Mouse (Mus musculus): Measurements from ENCODE around the gene Glrx5. TPM values are rescaled to one million over a fixed set of nuclear protein-coding genes. Genes with fewer than 3 reads are reported as not detected.

The Glrx5 gene
- 58.1 and 65.3 TPM in 2 replicates for total RNA-seq (2015)
- total RNA-seq (2017), result 26.9 and 30.1 TPM in 2 replicates

- peak; percentile 66 for ATAC-seq (replicated peaks; ENCODE audit: poor library complexity)
These were observed at the start of gene Glrx5 for GRCm38 (mm10) chr12:105032147-105032831. Gene Glrx5 (plus strand): TSS chr12:105032688.

- ATAC-seq (replicated peaks; ENCODE audit: poor library complexity), result peak; percentile 75
These were observed 49.0 kb upstream of the Glrx5 start for GRCm38 (mm10) chr12:104983476-104983875.

DNA sequence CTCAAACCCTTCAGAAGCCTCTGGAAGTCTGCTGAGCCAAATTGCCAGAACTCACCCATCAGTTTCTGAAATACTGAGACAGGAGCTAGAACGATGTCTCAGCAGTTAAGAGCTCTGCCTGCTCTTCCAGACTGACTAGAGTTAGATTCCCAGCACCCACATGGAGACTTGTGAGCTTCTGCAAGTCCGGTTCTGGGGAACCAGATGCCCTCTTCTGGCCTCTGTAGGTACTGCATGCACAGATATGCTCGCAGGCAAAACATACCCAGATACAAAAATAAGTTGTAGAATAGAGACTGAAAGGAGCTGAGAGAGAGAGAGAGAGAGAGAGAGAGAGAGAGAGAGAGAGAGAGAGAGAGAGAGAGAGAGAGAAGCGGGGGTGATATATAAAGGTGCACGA is 47.4 kb upstream of the Glrx5 start:
- ATAC-seq (replicated peaks; ENCODE audit: poor library complexity), result no peak

- no peak for ATAC-seq (replicated peaks; ENCODE audit: poor library complexity)
These were observed 46.5 kb upstream of the Glrx5 start for GRCm38 (mm10) chr12:104986001-104986400.

GRCm38 (mm10) chr12:104986781-104987180 is 45.7 kb upstream of the Glrx5 start:
- ATAC-seq (replicated peaks; ENCODE audit: poor library complexity), result no peak

- no peak for ATAC-seq (replicated peaks; ENCODE audit: poor library complexity)
These were observed 44.6 kb upstream of the Glrx5 start for GRCm38 (mm10) chr12:104987936-104988335.

- peak; percentile 86 for ATAC-seq (replicated peaks; ENCODE audit: poor library complexity)
These were observed 41.6 kb upstream of the Glrx5 start for GRCm38 (mm10) chr12:104990741-104991454.

DNA sequence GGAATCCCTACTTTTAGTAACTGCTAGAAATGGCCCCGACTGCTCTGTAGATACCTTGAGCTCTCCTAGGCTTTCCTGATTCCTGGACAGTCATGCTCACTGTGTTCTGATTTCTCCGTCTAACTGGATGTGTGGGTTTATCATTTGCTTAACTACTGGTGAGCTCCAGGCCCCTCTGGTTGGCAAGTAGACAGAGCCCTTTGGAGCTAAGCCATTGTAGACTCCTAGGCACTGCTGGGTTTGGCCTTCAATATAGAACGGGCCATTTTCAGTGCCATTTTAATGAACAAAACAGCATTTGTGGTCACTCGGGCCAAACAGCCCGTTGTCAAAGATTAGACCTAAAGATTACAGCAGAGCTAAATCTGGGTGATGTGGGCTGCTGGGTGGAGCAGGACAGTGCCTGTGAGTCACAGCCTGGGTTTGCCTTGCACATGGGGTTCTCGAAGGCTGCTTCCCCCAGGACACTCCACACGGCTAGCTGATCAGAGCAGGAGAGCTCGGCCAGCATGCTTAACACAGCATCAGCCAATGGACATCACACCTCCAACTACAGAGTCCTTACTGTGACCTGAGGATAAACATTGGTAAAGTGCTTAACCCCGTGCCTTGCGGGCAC is 40.3 kb upstream of the Glrx5 start:
- 0 out of 2 replicates have a peak, but pooled peaks have one; percentile 10 for ATAC-seq (replicated peaks; ENCODE audit: poor library complexity)

DNA sequence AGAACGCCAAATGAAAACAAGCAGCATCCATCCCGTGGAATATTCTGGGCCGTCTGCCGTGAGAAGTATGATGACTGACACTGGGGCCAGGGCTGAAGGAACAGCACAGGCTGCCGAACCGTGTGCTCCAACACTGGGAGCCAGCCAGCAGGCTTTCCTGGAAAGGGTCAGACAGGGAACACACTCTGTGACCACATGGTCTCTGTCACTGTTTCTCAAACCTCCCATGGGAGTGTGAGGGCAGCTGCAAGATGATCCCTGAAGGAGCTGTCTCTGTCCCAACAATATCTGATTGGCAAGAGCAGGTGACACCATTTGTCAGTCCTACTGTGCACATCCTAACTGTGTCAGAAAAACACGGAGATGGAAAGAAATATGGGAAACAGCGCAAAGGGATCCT is 39.6 kb upstream of the Glrx5 start:
- ATAC-seq (replicated peaks; ENCODE audit: poor library complexity), result no peak

- peak; percentile 4; the same call in 1 of the 2 replicates for ATAC-seq (replicated peaks; ENCODE audit: poor library complexity)
These were observed 37.1 kb upstream of the Glrx5 start for GRCm38 (mm10) chr12:104995259-104995876.

GRCm38 (mm10) chr12:104996012-104996728 is 36.3 kb upstream of the Glrx5 start:
- peak; percentile 10 for ATAC-seq (replicated peaks; ENCODE audit: poor library complexity)

- no peak for ATAC-seq (replicated peaks; ENCODE audit: poor library complexity)
These were observed 35.3 kb upstream of the Glrx5 start for GRCm38 (mm10) chr12:104997159-104997558.

DNA sequence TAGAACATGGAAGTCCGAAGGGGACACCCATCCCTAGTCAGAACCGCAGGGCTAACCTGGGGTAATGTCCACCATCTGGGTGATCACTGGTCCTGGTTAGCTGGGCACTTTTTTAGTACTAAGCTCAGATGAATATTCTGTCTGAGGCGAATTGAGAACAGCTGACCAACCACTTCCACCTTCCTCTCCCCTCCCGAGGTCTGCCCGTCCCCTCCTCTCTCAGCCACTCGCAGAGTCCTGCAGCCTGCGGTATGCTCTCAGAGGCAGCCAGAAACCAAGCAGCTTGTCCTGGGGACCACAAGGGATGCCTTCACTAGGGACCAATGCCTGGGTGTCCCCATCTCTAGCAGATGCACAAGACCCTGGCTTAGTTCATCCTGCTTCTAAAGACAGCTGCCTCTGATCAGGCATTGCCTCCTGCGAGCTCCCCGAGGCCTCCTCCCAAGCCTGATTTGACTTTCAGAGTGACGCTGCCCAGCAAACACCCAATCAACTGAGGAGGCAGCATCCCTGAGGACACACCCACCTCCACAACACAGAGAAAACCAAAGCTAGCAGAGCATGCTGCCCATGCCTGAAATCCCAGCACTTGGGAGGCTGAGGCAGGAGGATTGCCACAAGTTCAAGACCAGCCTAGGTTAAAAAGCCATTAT is 34.7 kb upstream of the Glrx5 start:
- peak; percentile 35 for ATAC-seq (replicated peaks; ENCODE audit: poor library complexity)

GRCm38 (mm10) chr12:104998541-104998940 is 33.9 kb upstream of the Glrx5 start:
- no peak for ATAC-seq (replicated peaks; ENCODE audit: poor library complexity)

DNA sequence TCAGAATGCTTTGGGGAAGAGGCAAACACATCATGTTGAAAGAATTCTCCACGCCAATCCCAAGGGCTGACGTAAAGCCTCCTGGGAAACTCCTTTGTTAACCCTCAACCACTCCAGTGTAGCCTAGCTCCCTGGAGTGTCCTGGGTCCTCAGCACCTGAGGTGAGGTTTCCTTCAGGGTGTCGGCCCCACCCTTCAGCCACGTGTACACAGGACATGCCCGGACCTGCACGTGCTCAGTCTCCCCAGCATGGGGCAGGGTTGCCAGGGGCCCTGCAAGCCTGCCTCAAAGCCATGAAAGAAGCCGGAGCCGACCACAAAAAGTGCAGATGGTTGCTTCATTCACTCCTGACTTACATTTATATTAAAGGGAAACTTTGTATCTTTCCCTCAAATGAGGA is 33.3 kb upstream of the Glrx5 start:
- peak; percentile 15 for ATAC-seq (replicated peaks; ENCODE audit: poor library complexity)

DNA sequence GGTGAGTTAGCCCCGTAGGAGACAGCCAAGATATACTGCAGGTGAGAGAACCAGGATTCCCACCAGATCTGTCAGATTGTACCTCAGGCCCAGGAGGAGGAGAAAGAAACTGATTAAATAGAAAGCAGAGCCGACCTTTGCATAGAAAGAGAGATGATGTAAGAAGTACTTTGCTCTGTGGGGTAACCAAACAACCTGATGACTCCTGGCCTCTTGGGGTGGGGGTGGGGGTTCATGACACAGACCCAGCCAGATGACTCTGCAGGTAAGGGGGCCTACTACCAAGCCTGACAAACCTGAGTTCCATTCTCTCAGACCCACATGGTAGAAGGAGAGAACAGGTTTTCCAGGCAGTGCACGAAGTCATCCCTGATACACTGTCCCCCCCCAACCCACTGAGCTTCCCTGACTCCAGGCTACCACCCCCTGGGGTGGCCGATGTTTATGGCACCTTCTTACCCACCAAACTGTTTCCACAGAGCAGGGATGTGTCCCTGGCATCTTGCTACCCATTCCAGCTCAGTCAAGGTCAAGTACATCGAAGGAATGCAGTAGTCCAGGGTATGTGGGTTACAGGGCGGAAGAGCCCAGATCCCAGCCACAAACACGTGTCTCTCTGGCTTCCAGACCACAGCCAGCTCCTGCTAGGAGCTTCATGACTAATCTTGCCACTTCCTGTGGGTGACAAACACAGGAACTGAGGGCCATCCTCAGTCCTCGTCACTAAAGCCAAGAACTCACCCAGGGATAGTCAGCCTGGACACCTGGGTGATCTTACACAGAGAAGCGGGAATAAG is 31.8 kb upstream of the Glrx5 start:
- ATAC-seq (replicated peaks; ENCODE audit: poor library complexity), result peak; percentile 56

DNA sequence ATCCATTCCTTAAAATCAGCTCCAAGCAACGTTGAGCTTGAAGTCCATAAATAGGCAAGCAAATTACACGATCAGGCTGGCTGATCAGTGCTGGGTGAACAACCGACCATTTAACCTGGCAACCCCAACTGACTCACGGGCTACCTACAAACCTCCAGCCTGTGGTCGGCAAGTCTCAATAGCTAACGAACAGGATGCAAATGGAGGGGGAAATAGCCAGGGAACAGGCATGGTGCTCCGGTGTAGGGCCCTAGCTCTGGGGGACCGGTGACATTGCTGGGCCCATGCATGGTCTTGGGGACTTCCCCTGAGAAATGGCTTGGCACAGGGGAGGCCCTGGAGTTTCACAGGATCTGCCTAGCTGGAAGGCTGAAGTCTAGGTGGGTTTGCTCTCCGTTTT is 31.2 kb upstream of the Glrx5 start:
- ATAC-seq (replicated peaks; ENCODE audit: poor library complexity), result no peak

DNA sequence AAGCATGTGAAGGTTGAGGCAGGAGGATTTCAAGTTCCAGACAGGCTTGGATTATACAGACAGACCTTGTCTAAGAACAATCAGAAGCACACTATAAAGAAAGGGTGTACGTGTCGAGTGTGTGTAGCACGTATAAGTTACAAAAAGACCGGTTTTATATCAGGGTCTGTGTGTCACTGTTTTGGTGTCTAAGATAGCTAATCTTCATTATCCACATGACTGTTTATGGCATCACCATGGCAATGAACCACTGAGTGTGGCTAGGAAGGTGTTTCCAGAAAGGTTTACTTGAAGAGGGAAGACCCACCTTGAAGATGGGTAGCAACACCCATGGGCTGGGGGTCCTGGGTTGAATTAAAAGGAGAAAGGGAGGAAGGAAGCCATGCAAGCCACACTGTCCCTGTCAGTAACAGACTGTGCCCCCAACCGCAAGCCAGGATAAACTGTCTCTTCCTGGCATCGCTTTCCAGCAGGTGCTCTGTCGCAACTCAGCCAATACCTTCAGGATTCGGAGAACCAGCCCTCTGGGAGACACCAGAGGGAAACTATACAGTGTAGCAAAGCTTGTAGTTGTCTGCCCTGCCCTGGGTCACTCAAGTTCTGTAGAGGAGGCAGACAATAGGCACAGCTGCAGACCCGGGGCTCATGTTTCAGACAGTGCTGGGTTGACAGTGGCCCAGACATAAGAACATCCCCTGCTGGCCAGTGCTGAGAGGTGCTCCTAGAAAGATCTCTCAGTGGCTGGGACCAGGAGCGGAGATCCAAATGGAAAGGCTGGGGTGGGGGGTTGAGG is 30.0 kb upstream of the Glrx5 start:
- ATAC-seq (replicated peaks; ENCODE audit: poor library complexity), result peak; percentile 21

GRCm38 (mm10) chr12:105003158-105003557 is 29.3 kb upstream of the Glrx5 start:
- ATAC-seq (replicated peaks; ENCODE audit: poor library complexity), result no peak

All from megakaryocyte progenitor cell, adult 5-6 weeks (primary cell).